Mouse (Mus musculus) forebrain, embryonic 11.5 days (tissue): ENCODE measurements around the gene Nfic. TPM values are rescaled to one million over a fixed set of nuclear protein-coding genes. Genes with fewer than 3 reads are reported as not detected.

ENCODE experiments used
- ATAC-seq: fragments of 200-750 bp; cut with Nextera tagmentation; replicated peaks from 2 replicates; pipeline ENCODE4 v1.8.0; 2017; ENCODE audit warnings: moderate TSS enrichment; ENCODE audit not compliant: low FRiP score
- DNase-seq: peaks from one replicate; pipeline ENCODE4 v3.0.0-alpha.2; 2017; ENCODE audit warnings: low spot score
- H3K27ac ChIP-seq: fragments of 300-500 bp; sonication (generic); 2 replicates; pipeline ENCODE4 v1.5.1; 2014; ENCODE audit warnings: low read depth, low read length
- H3K27me3 ChIP-seq: fragments of 300-500 bp; sonication (generic); 2 replicates; pipeline ENCODE4 v1.6.1; 2014; ENCODE audit warnings: mild to moderate bottlenecking, low read length, mixed read lengths; ENCODE audit not compliant: control insufficient read depth, insufficient read depth
- H3K36me3 ChIP-seq: fragments of 300-500 bp; sonication (generic); 2 replicates; pipeline ENCODE4 v1.6.1; 2014; ENCODE audit warnings: mild to moderate bottlenecking, low read length, moderate library complexity, mixed read lengths; ENCODE audit not compliant: control insufficient read depth, insufficient read depth
- H3K4me1 ChIP-seq: fragments of 300-500 bp; sonication (generic); replicated peaks from 2 replicates; pipeline ENCODE4 v1.6.1; 2014; ENCODE audit warnings: low read length, mixed read lengths; ENCODE audit not compliant: control insufficient read depth, insufficient read depth
- H3K4me2 ChIP-seq: fragments of 300-500 bp; sonication (generic); 2 replicates; pipeline ENCODE4 v1.6.1; 2014; ENCODE audit warnings: low read depth, mild to moderate bottlenecking, low read length, moderate library complexity, mixed read lengths; ENCODE audit not compliant: severe bottlenecking
- H3K4me3 ChIP-seq: fragments of 300-500 bp; sonication (generic); 2 replicates; pipeline ENCODE4 v1.5.1; 2014; ENCODE audit warnings: low read depth, low read length
- H3K9ac ChIP-seq: fragments of 300-500 bp; sonication (generic); 2 replicates; pipeline ENCODE4 v1.6.1; 2014; ENCODE audit warnings: low read length
- H3K9me3 ChIP-seq: fragments of 300-500 bp; sonication (generic); 2 replicates; pipeline ENCODE4 v1.6.1; 2016; ENCODE audit warnings: low read length, mixed read lengths; ENCODE audit not compliant: control insufficient read depth
- WGBS: fragments of 180-500 bp; shearing (Covaris S2); extraction: QIAGEN DNeasy Blood & Tissue Kit; methylation state at CpG from one replicate; pipeline ENCODE4 v1.1.7; 2014; 5-methylcytosine and 5-hydroxymethylcytosine counted together
- polyA plus RNA-seq: library from polyadenylated mRNA; unstranded; fragments of >200 nt; fragmentation: Nextera tagmentation; extraction: Ambion mirVana; gene quantifications from 2 replicates; pipeline ENCODE4 v1.2.1, GENCODE M21; 2014

Nfic gene
- polyA plus RNA-seq, 1 experiment from 2014 or later: 10.8 TPM

DNA sequence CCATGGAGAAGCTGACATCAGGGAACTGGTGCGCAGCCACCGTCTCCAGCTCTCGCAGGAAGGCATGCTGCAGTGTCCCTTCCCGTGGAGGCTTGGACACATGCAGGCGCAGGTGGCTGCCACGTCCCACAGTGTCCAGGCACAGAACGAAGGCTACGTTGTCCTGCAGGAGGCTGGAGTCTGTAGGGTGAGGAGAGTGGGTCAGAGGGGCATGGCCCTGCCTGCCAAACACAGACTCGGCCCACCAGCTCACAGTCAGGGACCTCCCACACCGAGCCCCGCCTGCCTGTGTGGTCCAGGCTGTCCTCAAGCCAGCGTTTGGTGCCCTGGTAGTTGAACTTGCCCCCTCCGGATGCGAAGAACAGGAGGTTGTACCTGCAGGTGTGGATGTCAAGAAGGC is 34.5 kb upstream of the Nfic start:
- 86% methylated on average over 14 of the region's 14 CpGs for WGBS
- Histone ChIP-seq H3K9ac (no peak overlapping the region), H3K27me3 (no peaks in the 10 kb centered on the region), H3K9me3 (no peaks in the 10 kb centered on the region), H3K4me3 (no peak overlapping the region), H3K36me3 (peaks cover 2% of the 10 kb centered on the region), H3K4me2 (no peak overlapping the region), H3K4me1 (peaks cover under 1% of the 10 kb centered on the region; the same call in 1 of the 2 replicates), H3K27ac (no peak overlapping the region)
- DNase-seq (no peak), ATAC-seq (no peak)

DNA sequence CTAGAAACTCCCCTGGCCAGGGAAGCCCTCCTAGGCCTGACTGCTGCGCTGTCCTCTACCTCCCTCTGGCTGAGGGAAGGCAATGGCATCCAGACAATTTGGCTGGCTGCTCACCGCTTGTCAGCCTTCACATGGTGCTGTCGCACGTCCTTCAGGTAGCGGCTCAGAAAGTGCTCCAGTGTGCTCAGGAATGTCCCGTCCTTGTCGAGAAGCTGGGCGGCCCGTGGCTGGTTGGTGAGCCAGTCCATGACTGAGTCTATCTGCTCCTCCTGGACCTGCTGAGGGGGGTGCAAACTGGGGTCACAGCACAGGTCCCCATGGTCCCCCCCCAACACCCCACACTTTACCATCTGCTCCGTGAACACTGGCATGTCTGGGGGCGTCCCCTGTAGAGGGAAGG is 32.6 kb upstream of the Nfic start:
- Histone ChIP-seq H3K27me3 (no peaks in the 10 kb centered on the region), H3K9me3 (no peaks in the 10 kb centered on the region), H3K4me1 (no peaks in the 10 kb centered on the region), H3K4me3 (no peak overlapping the region), H3K9ac (no peak overlapping the region), H3K36me3 (peaks cover 2% of the 10 kb centered on the region), H3K4me2 (no peak overlapping the region), H3K27ac (no peak overlapping the region)
- 90% methylated on average over 11 of the region's 11 CpGs for WGBS
- no peak for DNase-seq
- ATAC-seq: no peak

DNA sequence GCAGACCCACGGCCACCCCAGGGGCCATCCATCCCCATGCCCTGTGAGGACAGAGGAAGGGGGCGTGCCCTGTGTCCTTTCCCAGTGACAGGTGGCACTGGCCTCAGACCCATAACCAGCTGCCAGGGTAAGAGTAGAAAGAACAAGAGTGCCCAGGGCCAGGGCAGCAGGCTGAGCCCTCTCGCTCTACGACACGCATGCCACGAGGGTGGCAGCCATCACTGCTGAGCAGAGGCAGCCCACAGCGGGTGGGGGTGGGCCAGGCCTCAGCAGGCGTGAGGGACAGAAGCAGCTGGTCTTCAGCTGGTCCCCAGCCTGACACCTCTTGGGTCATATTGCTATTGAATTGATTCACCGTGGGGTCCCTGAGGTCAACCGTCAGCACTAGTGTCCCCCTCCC is 31.1 kb upstream of the Nfic start:
- 90% methylated on average over 10 of the region's 10 CpGs for WGBS
- DNase-seq: no peak

DNA sequence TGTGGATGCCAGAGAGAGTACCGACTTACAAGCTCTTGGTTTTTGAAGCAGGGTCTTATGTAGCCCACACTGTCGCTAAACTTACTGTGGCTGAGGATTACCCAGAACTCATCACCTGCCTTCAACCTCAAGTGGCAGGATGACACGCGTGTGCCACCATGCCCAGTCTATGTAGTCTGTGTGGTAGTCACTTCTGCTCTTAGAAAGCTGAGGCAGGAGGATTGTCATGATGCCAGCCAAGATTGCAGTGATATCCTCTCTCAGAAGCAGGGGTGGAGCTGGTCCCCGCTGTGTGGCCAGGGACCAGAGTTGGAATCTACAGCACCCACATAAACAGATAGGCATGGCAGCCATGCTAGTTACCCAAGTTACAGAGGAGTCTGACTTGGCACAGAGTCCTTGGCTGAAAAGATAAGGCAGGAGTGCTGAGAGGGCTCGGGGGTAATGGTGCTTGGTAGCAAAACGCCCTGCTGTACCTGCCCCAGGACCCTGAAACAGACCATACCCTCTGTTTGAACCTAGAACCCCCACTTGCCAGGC is 30.1 kb upstream of the Nfic start:
- 76% methylated on average over 7 of the region's 7 CpGs for WGBS
- no peak overlapping the region for H3K9ac ChIP-seq
- no peaks in the 10 kb centered on the region; the same call in 1 of the 2 replicates for H3K36me3 ChIP-seq
- no peak overlapping the region for H3K27ac ChIP-seq
- no peaks in the 10 kb centered on the region; the same call in 1 of the 2 replicates for H3K4me1 ChIP-seq
- H3K27me3 ChIP-seq: peaks cover 10% of the 10 kb centered on the region
- DNase-seq: no peak
- no peak for ATAC-seq
- no peaks in the 10 kb centered on the region for H3K9me3 ChIP-seq
- H3K4me2 ChIP-seq: no peak overlapping the region
- H3K4me3 ChIP-seq: no peak overlapping the region

More for the DNA sequence above, 31.1 kb upstream of the Nfic start:
- Histone ChIP-seq H3K36me3 (peaks cover 2% of the 10 kb centered on the region; the same call in 1 of the 2 replicates), H3K27me3 (peaks cover 4% of the 10 kb centered on the region), H3K9me3 (no peaks in the 10 kb centered on the region), H3K4me3 (no peak overlapping the region), H3K9ac (no peak overlapping the region), H3K27ac (no peak overlapping the region), H3K4me2 (no peak overlapping the region), H3K4me1 (no peaks in the 10 kb centered on the region; the same call in 1 of the 2 replicates)
- ATAC-seq: no peak

DNA sequence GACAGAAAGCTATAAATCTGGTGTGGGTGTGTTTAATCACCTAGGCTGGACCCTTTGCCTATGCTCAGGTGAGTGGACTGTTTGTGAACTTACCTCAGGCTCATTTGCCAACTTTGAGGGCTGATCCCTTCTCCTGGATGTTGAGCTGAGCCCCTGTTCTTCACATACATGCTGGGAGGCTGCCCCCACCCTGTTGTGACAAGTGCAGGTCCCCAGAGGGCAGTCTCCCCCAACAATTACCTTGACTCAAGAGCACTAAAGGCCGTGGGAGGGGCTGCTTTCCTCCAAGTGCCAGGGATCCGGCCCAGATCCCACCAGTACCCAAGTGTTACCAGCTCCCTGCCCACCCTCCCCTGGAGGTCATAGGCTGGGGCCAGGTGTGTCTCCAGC is 29.6 kb upstream of the Nfic start:
- Histone ChIP-seq H3K9ac (no peak overlapping the region), H3K27me3 (peaks cover 10% of the 10 kb centered on the region), H3K27ac (no peak overlapping the region), H3K4me3 (no peak overlapping the region), H3K36me3 (no peaks in the 10 kb centered on the region; the same call in 1 of the 2 replicates), H3K4me2 (no peak overlapping the region), H3K9me3 (no peaks in the 10 kb centered on the region), H3K4me1 (peaks cover 2% of the 10 kb centered on the region; the same call in 1 of the 2 replicates)
- 32% methylated on average over 2 of the region's 2 CpGs for WGBS
- DNase-seq (no peak), ATAC-seq (no peak)

DNA sequence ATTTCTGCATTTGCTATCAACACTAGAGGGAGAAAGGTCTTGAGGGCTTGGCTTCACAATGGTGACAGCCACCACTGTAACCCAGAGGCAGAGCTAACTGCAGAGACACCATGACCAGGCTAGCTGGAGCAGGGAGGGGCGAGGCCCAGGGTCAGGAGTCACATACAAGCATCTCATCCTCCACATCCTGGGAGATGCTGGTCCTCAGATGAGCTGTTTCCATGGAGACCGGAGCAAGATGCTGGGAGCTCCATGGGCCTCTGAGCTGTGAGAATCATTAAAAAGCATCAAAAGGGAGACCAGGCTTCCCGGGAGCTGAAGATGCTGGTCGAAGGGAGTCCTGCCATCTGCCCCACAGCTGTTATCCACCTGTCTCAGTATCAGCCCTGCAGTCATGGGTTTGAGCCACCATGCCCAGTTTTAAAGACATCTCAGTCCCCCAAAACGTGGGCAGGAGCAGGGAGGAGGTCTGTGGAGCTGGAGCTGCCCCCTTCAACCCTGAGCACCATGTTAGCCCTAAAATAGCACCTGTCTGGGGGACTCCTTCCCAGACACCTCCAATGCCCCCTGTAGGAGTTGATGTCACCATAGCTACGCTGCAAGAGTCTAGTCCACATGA is 29.1 kb upstream of the Nfic start:
- DNase-seq: no peak
- no peak overlapping the region for H3K9ac ChIP-seq
- H3K4me3 ChIP-seq: no peak overlapping the region
- 68% methylated on average over 6 of the region's 6 CpGs for WGBS
- H3K9me3 ChIP-seq: no peaks in the 10 kb centered on the region
- no peaks in the 10 kb centered on the region; the same call in 1 of the 2 replicates for H3K36me3 ChIP-seq
- no peak for ATAC-seq
- H3K27ac ChIP-seq: no peak overlapping the region
- peaks cover 2% of the 10 kb centered on the region; the same call in 1 of the 2 replicates for H3K4me1 ChIP-seq
- H3K27me3 ChIP-seq: peaks cover 10% of the 10 kb centered on the region
- H3K4me2 ChIP-seq: no peak overlapping the region

DNA sequence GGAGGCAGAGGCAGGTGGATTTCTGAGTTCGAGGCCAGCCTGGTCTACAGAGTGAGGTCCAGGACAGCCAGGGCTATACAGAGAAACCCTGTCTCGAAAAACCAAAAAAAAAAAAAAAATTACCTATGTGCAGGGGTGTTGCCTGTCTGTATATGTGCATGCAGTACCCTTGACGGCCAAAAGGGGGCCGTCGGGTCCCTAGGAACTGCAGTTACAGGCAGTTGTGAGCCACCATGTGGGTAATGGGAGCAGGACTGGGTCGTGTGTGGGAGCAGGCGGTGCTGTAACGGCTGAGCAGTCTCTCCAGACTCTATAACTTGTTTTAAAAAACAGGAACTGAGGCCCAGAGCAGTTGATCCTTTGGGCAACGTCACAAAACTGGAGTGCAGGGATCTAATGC is 28.5 kb upstream of the Nfic start:
- Histone ChIP-seq H3K27me3 (peaks cover 10% of the 10 kb centered on the region), H3K9me3 (no peaks in the 10 kb centered on the region), H3K27ac (no peak overlapping the region), H3K4me1 (peaks cover 2% of the 10 kb centered on the region; the same call in 1 of the 2 replicates), H3K36me3 (no peaks in the 10 kb centered on the region; the same call in 1 of the 2 replicates), H3K9ac (no peak overlapping the region), H3K4me2 (no peak overlapping the region), H3K4me3 (no peak overlapping the region)
- WGBS: 17% methylated on average over 9 of the region's 9 CpGs
- no peak for ATAC-seq
- DNase-seq: peak; percentile 80

DNA sequence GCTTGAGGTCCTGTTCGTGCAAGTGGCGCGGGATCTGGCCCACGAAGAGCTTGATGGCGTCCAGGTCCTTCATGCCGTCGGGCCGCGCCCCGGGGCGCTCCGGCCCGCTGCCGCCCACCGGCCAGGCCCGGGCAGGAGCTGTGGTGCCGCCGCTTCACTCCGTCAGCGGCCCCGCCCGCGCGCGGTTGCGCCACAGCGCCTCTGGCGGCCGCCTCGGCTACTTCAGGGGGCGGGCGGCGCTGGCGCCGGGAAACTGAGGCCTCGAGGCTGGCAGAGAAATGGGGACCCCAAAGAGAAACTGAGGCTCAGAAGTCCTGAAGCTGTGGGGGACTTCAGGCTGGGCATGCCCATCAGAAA is 27.1 kb upstream of the Nfic start, which contains the start of gene Celf5:
TSS of gene Celf5 (minus strand) at position 177 of the 357 bp plus-strand sequence.
- H3K9me3 ChIP-seq: no peaks in the 10 kb centered on the region
- peak; percentile 84 for DNase-seq
- H3K36me3 ChIP-seq: no peaks in the 10 kb centered on the region; the same call in 1 of the 2 replicates
- H3K4me2 ChIP-seq: peak within 1 kb of the TSS; percentile 71
- peak within 1 kb of the TSS; percentile 52 for H3K4me3 ChIP-seq
- peak; percentile 49 for ATAC-seq
- H3K4me1 ChIP-seq: peaks cover 2% of the 10 kb centered on the region; the same call in 1 of the 2 replicates
- peaks cover 10% of the 10 kb centered on the region for H3K27me3 ChIP-seq
- H3K27ac ChIP-seq: no peak within 1 kb of the TSS
- H3K9ac ChIP-seq: peak within 1 kb of the TSS; percentile 62
- WGBS: 0% methylated on average over 36 of the region's 36 CpGs
